Mouse (Mus musculus) c-Kit-positive CD71-positive TER-119-negative erythroid progenitor cells, embryonic 14.5 days (primary cell): ENCODE results near the gene 2210011C24Rik.
"Not testable (repeated sequence)": the region's sequence is repeated elsewhere in the genome, so short reads cannot be mapped to it uniquely, and the experiment has no call there.

Source experiments
- DNase-seq: peaks from one replicate; pipeline ENCODE4 v3.0.0-alpha.2; 2013; ENCODE audit warnings: low read depth

The 2210011C24Rik gene

DNA sequence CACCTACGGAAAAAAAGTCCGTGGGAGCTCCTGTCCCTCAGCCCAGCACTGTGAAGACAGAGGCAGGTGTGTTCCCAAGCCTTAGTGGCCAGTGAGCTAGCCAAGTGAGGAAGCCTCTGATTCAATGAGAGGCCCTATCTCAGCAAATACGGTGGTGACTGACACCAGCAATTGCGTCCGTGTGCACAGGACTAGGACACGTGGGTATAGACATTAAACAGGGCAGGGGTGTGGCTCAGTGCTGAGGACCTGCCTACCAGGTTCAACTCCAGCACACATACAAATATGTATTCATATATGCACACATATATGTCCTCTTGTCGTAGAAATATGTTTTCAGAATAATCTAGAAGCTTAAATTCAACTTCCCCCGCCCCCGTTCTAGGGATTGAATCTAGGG lies 7.8 kb upstream of the 2210011C24Rik start:
- no peak for DNase-seq

DNA sequence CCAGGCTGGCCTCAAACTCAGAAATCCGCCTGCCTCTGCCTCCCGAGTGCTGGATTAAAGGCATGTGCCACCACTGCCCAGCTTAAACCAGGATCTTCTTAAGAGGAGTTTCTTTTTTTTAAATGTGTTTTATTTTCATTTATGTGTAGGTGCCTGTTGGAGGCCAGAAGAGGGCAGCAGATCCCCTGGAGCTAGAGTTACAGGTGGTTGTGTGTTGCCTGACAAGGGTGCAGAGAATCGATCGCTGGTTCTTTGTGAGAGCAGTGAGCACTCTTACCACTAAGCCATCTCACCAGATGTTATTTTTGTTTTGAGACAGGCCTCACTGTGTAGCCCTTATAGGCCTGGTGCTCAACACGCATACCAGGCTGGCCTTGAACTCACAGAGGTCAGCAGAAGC lies 3.9 kb upstream of the 2210011C24Rik start:
- no peak for DNase-seq

DNA sequence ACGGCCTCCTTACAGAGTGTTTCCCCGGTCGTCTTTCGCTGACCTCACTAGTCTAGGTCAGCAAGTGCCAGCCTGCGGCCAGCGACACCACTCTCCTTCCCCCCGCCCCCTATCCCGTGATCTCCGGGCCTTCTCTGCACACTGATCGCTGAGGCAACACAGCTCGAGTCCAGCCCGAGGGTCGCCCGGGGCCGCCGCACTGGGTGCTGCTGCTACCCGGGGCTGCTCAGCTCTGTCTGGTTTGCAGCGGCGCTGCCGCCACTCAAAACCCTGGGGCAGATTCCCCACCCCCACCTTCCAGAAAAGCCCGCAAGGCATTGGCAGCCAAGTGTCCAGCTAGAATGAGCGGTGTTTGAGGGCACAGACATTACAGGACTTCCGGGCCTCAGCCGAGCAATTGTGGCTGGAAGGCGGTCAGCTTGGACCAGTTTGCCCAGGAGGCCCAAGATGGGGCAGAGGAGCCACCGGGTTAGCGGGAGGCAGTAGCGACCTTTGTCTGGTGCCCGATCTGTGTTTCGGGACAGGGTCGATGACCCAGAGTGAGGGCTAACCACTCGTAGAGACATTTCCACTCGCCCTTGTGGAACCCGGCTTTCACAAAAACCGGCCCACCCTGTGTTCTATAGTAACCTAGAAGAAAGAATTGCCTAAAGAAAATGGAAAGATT lies 661 bp upstream of the 2210011C24Rik start:
- DNase-seq: no peak

DNA sequence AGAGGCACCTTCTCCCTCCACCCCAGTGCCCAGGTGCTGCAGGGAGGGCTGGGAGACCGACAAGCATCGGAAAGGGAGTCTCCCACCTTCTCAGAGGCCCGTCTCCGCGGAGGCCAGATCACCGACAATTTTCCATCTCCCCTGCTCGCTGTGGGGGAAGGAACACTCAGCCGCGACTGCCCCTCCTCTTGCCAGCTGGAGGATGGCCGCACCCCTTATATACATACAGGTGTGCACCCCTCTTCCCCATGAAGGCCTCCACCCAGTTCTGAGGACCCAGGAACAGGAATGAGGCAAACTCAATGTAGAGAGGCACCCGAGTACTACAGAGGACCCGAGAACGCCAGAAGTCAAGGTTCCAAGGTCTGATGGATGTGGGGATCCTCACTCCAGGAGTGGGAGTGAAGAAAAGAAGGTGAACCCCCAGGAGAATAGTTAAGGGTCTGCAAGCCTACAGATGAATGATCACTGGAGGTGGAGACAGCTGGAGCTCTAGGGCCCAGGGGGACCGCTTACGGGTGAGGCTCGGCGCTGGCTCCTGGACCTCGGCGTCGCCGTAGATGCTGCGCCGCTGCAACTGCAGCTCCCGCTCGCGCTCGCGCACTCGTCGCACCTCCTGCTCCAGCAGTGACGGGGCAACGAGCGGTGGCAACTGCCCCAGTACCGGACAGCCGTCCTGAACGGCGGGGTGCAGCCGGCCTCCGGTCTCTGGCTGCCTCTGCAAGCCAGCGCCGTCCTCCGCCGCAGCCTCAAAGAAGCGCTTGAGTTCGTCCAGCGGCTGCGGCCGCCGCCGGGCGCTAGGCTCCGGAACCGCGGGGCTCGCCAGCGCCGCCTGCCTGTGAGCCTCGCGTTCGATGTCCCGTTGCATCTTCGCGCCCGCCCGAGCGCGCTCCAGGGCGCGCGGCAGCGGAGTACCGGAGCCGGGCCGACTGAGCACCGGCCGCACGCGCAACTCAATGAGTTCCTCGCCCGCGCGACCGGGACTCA lies 1.1 kb downstream of the 2210011C24Rik start:
- peak; percentile 52 for DNase-seq

DNA sequence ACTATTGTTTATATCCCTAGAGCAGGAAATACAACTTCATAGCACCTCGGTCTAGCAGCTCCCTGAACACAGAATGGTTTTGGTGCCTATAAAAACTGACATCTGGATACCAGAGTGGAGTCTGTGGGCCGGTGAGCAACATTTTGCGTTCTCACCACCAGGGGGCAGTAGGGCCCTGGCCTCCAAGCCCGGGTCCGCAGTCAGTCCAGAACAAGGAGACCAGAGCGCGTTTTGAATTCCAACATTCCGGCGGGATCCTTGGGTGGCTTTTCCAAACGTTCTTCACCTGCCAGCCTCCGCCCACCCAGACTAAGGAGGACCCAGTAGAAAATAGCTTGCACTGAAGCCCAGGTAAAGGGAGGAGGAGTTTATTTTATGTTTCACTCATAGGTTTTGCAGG lies 2.1 kb downstream of the 2210011C24Rik start:
- DNase-seq: peak; percentile 58

GRCm38 (mm10) chr8:84008362-84008761 lies 3.6 kb downstream of the 2210011C24Rik start:
- DNase-seq: no peak

DNA sequence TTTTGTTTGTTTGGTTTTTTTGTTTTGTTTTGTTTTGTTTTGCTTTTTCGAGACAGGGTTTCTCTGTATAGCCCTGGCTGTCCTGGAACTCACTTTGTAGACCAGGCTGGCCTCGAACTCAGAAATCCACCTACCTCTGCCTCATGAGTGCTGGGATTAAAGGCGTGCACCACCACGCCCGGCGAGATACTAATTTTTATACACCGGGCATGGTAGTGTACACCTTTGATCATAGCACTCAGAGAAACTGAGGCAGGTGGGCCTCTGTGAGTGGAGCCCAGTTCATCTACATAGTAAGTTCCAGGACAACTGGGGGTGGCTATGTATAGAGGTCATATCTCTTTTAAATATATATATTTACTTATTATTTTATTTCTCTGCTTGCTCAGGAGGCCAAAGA lies 6.5 kb downstream of the 2210011C24Rik start:
- not testable (repeated sequence) for DNase-seq

DNA sequence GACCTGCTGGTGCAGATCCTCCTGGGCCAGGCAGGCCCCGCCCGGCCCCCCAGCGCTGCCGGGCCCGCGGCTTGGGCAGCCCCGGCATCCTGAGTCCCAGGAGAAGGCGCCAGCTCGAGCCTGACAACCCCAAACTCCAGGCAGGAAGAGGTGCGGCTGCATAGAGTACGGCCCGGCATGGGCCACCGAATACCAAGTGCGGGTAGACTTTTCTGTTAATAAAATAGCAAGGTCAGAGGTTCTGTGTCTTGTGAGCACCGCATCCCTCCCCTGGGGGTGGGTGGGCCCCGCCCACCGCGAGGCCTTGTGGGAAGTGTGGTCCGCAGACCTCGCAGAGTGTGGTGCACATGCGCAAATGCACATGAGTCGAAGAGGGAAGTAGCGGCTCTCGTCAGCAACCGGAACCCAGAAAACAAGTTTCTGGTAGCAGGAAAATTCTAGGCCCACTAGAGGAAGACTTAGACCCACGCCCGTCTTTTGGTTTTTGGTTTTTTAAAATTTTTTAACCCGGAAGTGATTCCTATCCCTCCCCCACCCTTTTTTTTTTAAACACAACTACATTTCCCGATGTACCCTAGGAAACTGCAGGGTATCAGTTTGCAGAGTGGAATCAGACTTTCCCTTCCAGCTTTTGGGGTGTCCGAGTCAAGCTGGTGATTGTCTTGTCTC lies 7.3 kb downstream of the 2210011C24Rik start:
- DNase-seq: peak; percentile 88

- no peak for DNase-seq
Measured at GRCm38 (mm10) chr8:84003612-84004246, 8.2 kb downstream of the 2210011C24Rik start.

GRCm38 (mm10) chr8:84002957-84003611 lies 8.9 kb downstream of the 2210011C24Rik start:
- DNase-seq: no peak

DNA sequence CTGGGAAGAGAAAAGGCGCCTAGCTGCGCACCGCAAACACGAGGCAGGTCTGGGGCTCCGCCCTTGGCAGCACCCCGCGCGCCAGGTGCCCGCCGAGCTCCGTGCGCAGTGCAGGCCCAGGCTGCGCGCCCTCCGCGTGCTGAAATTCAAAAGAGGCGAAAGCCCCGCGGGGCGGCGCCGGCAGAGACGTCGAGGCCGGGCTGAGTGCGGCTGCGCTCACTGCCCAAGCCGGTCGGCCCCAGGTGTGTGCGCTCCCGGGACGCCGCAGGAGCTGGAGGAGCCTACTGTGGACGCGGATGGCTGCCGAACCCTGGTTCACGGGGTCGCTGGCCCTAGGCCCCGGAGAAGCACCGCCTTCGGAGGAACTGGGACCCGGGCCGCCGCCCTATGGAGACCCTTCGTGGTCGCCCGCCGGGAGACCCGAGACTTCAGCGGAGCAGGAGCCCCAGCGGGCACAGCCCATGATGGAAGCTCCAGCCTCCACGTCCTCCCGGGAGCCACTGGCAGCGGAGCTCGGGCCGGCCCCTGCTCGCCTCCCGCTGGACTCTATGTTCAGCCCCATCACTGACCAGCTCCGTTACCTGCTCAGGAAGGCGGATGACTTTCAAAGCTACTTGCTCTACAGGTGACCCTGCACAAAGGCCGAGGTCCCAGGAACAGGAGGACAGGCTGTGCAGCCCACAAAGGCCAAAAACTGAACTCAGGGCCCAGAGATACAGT lies 10.5 kb downstream of the 2210011C24Rik start, which contains the start of gene 1700067K01Rik:
Gene 1700067K01Rik (plus strand): TSS at position 222 of the 720 bp plus-strand sequence.
- DNase-seq: no peak

GRCm38 (mm10) chr8:83999825-84000224 lies 12.1 kb downstream of the 2210011C24Rik start:
- DNase-seq: no peak

- DNase-seq: no peak
Measured at GRCm38 (mm10) chr8:83999057-83999705, 12.8 kb downstream of the 2210011C24Rik start.

GRCm38 (mm10) chr8:83998231-83999056 lies 13.5 kb downstream of the 2210011C24Rik start:
- peak; percentile 66 for DNase-seq

DNA sequence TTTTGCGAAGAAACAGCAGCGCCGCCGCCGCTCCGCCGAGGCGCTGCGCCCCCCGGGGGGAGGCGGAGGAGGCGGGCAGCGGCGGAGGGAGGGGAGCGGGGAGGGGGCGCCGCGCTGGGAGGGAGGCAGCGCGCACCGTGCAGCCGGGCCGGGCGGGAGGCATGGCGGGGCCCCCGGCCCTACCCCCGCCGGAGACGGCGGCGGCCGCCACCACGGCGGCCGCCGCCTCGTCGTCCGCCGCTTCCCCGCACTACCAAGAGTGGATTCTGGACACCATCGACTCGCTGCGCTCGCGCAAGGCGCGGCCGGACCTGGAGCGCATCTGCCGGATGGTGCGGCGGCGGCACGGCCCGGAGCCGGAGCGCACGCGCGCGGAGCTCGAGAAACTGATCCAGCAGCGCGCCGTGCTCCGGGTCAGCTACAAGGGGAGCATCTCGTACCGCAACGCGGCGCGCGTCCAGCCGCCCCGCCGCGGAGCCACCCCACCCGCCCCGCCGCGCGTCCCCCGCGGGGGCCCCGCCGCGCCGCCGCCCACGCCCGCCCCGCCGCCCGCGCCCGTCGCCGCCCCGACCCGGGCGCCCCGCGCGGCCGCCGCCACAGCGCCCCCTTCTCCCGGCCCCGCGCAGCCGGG lies 14.3 kb downstream of the 2210011C24Rik start, which contains the start of gene Samd1:
Gene Samd1 (plus strand): TSS at position 162 of the 631 bp plus-strand sequence.
- no peak for DNase-seq

DNA sequence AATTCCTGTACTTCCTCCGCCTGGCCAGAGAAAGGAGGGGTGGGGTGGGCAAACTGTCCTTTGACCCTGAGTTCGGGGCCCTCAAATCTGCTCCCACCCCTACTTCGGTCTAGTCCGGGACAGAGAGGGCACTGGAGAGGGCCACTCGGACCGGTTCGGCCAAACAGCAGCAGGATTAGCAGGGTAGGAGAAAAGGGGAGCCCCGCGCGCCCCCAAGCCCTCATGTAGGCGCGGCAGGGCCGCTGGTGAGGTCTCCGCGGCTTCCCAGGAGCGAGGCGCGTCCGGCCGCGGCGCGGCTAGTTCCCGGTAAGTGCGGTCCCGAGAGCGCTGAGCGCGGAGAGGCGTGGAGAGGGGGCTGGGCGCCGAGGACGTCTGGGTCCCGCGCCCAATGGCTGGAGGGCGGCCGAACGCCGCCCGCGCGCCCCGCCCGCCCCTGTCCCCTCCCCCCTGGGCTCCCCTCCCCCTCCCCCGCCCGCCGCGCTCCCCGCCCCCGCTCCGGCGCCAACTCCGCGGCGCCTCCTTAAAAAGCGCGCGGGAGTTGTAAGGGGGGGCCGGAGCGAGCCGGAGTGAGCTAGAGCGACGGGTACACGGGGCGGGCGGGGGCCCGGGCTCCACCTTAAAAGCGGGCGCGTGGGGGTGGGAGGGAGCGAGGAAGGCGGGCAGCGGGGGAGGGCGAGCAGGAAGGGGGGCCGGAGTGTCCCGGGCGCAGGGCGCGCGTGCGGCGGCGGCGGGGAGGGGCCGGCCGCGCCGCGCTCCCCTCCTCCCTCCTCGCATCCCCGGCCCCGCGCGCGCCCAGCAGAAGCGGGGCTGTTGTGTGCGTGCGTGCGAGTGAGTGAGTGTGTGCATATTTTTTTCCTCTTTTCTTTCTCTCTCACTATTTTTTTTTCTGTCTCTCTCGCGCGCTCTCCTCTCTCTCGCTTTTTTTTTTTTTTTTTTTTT lies 15.1 kb downstream of the 2210011C24Rik start:
- DNase-seq: peak; percentile 77

GRCm38 (mm10) chr8:83995973-83996372 lies 16.0 kb downstream of the 2210011C24Rik start:
- no peak for DNase-seq
